Mouse (Mus musculus): ENCODE measurements around the gene Ivns1abp. TPM values are rescaled to one million over a fixed set of nuclear protein-coding genes. Genes with fewer than 3 reads are reported as not detected.

The Ivns1abp gene
- total and polyA plus RNA-seq, 3 experiments: 77.6 to 216 (median 197) TPM

DNA sequence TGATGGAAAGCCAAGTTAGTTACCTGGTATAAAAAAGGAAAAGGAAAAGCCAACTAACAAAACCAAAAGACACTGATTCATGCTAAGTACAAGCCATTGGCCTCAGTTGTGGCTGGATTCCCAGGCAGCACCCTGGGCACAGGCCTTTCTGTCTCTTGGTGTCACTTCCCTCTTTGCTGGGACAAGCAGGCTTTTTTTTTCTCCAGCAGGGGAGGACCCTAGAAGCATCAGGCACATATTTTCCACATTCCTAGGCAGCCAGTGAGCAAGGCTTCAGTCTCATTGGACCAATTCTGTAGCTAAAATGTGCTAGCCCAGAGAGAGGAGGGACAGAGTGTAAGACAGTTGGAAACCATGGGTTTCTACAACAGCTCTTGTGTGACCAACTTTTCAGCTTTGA lies 6.0 kb upstream of the Ivns1abp start:
- TF ChIP-seq ETS1 (conservative IDR thresholded peaks at IDR 0.05; ENCODE audit: low read depth, low read length) (peak; percentile 25; the same call in 1 of the 2 replicates), NRF1 (IDR thresholded peaks at IDR 0.05; ENCODE audit: low read depth, low read length) (no peak), EP300 (IDR thresholded peaks at IDR 0.05; ENCODE audit: low read length) (peak; percentile 45), IRF4 (IDR thresholded peaks at IDR 0.05; ENCODE audit: low read depth, low read length) (peak; percentile 62; the same call in 1 of the 2 replicates), BHLHE40 (IDR thresholded peaks at IDR 0.05; ENCODE audit: low read depth, low read length) (no peak), RCOR1 (conservative IDR thresholded peaks at IDR 0.05; ENCODE audit: low read depth, low read length) (0 out of 2 replicates have a peak, but pooled peaks have one; percentile 59), ZNF384 (IDR thresholded peaks at IDR 0.05; ENCODE audit: low read depth, low read length) (peak; percentile 87)
- dilution Hi-C loops (cut with MboI; ENCODE audit: extremely low pct_ligation_motif_present, extremely low pct_unique_long_range_greater_than_20kb, low sequenced_read_pairs): no loop called here
- peak; percentile 79 for DNase-seq (ENCODE audit: extremely low read depth)

DNA sequence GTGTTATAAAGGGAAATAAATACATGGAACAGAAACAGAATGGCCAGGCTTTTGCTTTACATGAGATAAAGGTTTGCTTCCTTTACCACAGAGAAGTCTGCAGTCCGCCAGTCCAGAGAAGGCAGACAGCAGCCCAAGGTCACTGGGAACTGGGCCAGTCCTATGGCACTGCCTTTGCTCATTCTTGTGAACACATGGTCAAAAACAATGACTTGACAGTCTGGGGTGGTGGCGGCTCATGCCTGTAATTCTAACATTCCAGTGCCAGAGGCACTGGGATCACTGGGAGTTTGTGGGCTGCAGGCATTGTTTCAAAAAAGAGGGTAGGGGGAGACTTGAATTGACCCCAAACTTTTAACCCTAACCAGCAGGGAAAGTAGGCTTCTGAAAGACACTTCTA lies 5.3 kb upstream of the Ivns1abp start:
- Histone ChIP-seq H3K4me2 (ENCODE audit: insufficient read depth, low read depth, poor library complexity, severe bottlenecking) (no peak overlapping the region), H3K27ac (ENCODE audit: insufficient read depth, low read depth) (no peak overlapping the region), H3K9me3 (replicated peaks; ENCODE audit: low read length) (no peaks in the 10 kb centered on the region), H3K27me3 (replicated peaks) (no peaks in the 10 kb centered on the region), H3K36me3 (replicated peaks in 1 of 2; ENCODE audit: control insufficient read depth in 1 of 2, insufficient read depth in 1 of 2, low read length in 1 of 2) (peaks cover 0 to 2% of the 10 kb centered on the region in 2 experiments), H3K9ac (ENCODE audit: insufficient read depth, low read depth) (no peak overlapping the region), H3K4me3 (replicated peaks in 1 of 3; ENCODE audit: low read depth in 2 of 3, low read length in 2 of 3, poor library complexity in 1 of 3) (no peak overlapping the region), H3K4me1 (ENCODE audit: control insufficient read depth in 1 of 2, insufficient read depth in 2 of 2) (peaks cover 3 to 44% of the 10 kb centered on the region in 2 experiments; a peak in 3 of 4 replicates), H3K79me2 (replicated peaks; ENCODE audit: control insufficient read depth, extremely low read depth, insufficient read depth, poor library complexity, severe bottlenecking) (no peaks in the 10 kb centered on the region)
- dilution Hi-C loops (cut with MboI; ENCODE audit: extremely low pct_ligation_motif_present, extremely low pct_unique_long_range_greater_than_20kb, low sequenced_read_pairs) (no loop called here), in situ Hi-C loops (cut with MboI; ENCODE audit: low pct_ligation_motif_present, low pct_unique_long_range_greater_than_20kb, low sequenced_read_pairs) (no loop called here)
- no peak for DNase-seq (ENCODE audit: extremely low read depth)
- TF ChIP-seq SMC3 (IDR thresholded peaks at IDR 0.05; ENCODE audit: low read depth, low read length): no peak
- no peak for TF ChIP-seq HCFC1 (IDR thresholded peaks at IDR 0.05; ENCODE audit: low read depth, low read length)
- no peak for TF ChIP-seq MAX (IDR thresholded peaks at IDR 0.05; ENCODE audit: low read length)
- no peak for TF ChIP-seq USF1 (IDR thresholded peaks at IDR 0.05; ENCODE audit: low read depth, low read length)
- TF ChIP-seq TBP (conservative IDR thresholded peaks at IDR 0.05; ENCODE audit: low read depth, low read length): no peak
- TF ChIP-seq POLR2A (IDR thresholded peaks at IDR 0.05; ENCODE audit: low read depth, low read length): no peak
- no peak for TF ChIP-seq RCOR1 (conservative IDR thresholded peaks at IDR 0.05; ENCODE audit: low read depth, low read length)
- no peak for TF ChIP-seq SIN3A (IDR thresholded peaks at IDR 0.05; ENCODE audit: low read length)
- TF ChIP-seq BHLHE40 (IDR thresholded peaks at IDR 0.05; ENCODE audit: low read depth, low read length): no peak
- no peak for TF ChIP-seq JUN (IDR thresholded peaks at IDR 0.05; ENCODE audit: insufficient read depth, low read depth, low read length)
- no peak for TF ChIP-seq ZC3H11A (IDR thresholded peaks at IDR 0.05; ENCODE audit: low read depth, low read length)
- TF ChIP-seq IRF4 (IDR thresholded peaks at IDR 0.05; ENCODE audit: low read depth, low read length): no peak
- no peak for TF ChIP-seq MEF2A (IDR thresholded peaks at IDR 0.05; ENCODE audit: borderline replicate concordance, low read depth, low read length)

More for the DNA sequence above, 6.0 kb upstream of the Ivns1abp start:
- peaks cover 3 to 48% of the 10 kb centered on the region in 2 experiments; a peak in 3 of 4 replicates for H3K4me1 ChIP-seq (ENCODE audit: control insufficient read depth in 1 of 2, insufficient read depth in 2 of 2)
- no peak overlapping the region for H3K4me3 ChIP-seq (replicated peaks in 1 of 3; ENCODE audit: low read depth in 2 of 3, low read length in 2 of 3, poor library complexity in 1 of 3)
- H3K27ac ChIP-seq (ENCODE audit: insufficient read depth, low read depth): no peak overlapping the region
- in situ Hi-C loops (cut with MboI; ENCODE audit: low pct_ligation_motif_present, low pct_unique_long_range_greater_than_20kb, low sequenced_read_pairs): no loop called here
- H3K9ac ChIP-seq (ENCODE audit: insufficient read depth, low read depth): no peak overlapping the region
- no peaks in the 10 kb centered on the region for H3K27me3 ChIP-seq (replicated peaks)
- peaks cover 0 to 2% of the 10 kb centered on the region in 2 experiments for H3K36me3 ChIP-seq (replicated peaks in 1 of 2; ENCODE audit: control insufficient read depth in 1 of 2, insufficient read depth in 1 of 2, low read length in 1 of 2)
- H3K4me2 ChIP-seq (ENCODE audit: insufficient read depth, low read depth, poor library complexity, severe bottlenecking): no peak overlapping the region
- no peaks in the 10 kb centered on the region for H3K9me3 ChIP-seq (replicated peaks; ENCODE audit: low read length)
- H3K79me2 ChIP-seq (replicated peaks; ENCODE audit: control insufficient read depth, extremely low read depth, insufficient read depth, poor library complexity, severe bottlenecking): no peaks in the 10 kb centered on the region
